Mouse (Mus musculus) stomach, postnatal 0 days (tissue): Measurements from ENCODE around the gene Hspb3.

Experiments
- CTCF ChIP-seq: IDR thresholded peaks from 2 replicates; pipeline ENCODE4 v1.5.1; 2016; ENCODE audit warnings: antibody characterized with exemption, low read depth, mild to moderate bottlenecking, moderate library complexity
- EP300 ChIP-seq: optimal IDR thresholded peaks from 2 replicates; pipeline ENCODE3; 2016; ENCODE audit warnings: antibody characterized with exemption

GRCm38 (mm10) chr13:113613341-113613740 is 50.1 kb downstream of the Hspb3 start:
- no peak for TF ChIP-seq CTCF
- no peak for TF ChIP-seq EP300
